Mouse (Mus musculus) intestine, embryonic 16.5 days (tissue): ENCODE measurements around the gene Safb. TPM values are rescaled to one million over a fixed set of nuclear protein-coding genes. Genes with fewer than 3 reads are reported as not detected.
A peak's percentile ranks its signal among the peaks of the same experiment; 100 is the strongest.

ENCODE experiments used
- ATAC-seq: fragments of 200-750 bp; cut with Nextera tagmentation; 2 replicates; pipeline ENCODE4 v1.8.0; 2017; ENCODE audit warnings: moderate TSS enrichment, moderate library complexity
- H3K27ac ChIP-seq: fragments of 300-500 bp; sonication (generic); 2 replicates; pipeline ENCODE4 v1.5.1; 2014; ENCODE audit warnings: mild to moderate bottlenecking, low read length
- H3K27me3 ChIP-seq: fragments of 300-500 bp; sonication (generic); replicated peaks from 2 replicates; pipeline ENCODE4 v1.6.1; 2014; ENCODE audit warnings: low read length, control low read depth, mixed read lengths; ENCODE audit not compliant: control insufficient read depth, insufficient read depth
- H3K36me3 ChIP-seq: fragments of 300-500 bp; sonication (generic); 2 replicates; pipeline ENCODE4 v1.6.1; 2014; ENCODE audit warnings: low read length, control low read depth; ENCODE audit not compliant: control insufficient read depth, insufficient read depth
- H3K4me1 ChIP-seq: fragments of 300-500 bp; sonication (generic); 2 replicates; pipeline ENCODE4 v1.6.1; 2014; ENCODE audit warnings: low read length, control low read depth, mixed read lengths; ENCODE audit not compliant: control insufficient read depth, insufficient read depth
- H3K4me2 ChIP-seq: fragments of 300-500 bp; sonication (generic); 2 replicates; pipeline ENCODE4 v1.6.1; 2014; ENCODE audit warnings: low read depth, low read length, control low read depth
- H3K4me3 ChIP-seq: fragments of 300-500 bp; sonication (generic); 2 replicates; pipeline ENCODE4 v1.5.1; 2014; ENCODE audit warnings: mild to moderate bottlenecking, low read length
- H3K9ac ChIP-seq: fragments of 300-500 bp; sonication (generic); 2 replicates; pipeline ENCODE4 v1.6.1; 2014; ENCODE audit warnings: low read depth, low read length
- H3K9me3 ChIP-seq: fragments of 300-500 bp; sonication (generic); 2 replicates; pipeline ENCODE4 v1.6.1; 2016; ENCODE audit warnings: low read length, control low read depth; ENCODE audit not compliant: control insufficient read depth
- WGBS: fragments of 180-500 bp; shearing (Covaris S2); extraction: QIAGEN DNeasy Blood & Tissue Kit; methylation state at CpG from one replicate; pipeline ENCODE4 v1.1.7; 2014; 5-methylcytosine and 5-hydroxymethylcytosine counted together
- polyA plus RNA-seq: library from polyadenylated mRNA; unstranded; fragments of >200 nt; fragmentation: Nextera tagmentation; extraction: Ambion mirVana; gene quantifications from 2 replicates; pipeline ENCODE4 v1.2.1, GENCODE M21; 2015

The Safb gene
- polyA plus RNA-seq, 1 experiment from 2014 or later: 76.2 TPM

DNA sequence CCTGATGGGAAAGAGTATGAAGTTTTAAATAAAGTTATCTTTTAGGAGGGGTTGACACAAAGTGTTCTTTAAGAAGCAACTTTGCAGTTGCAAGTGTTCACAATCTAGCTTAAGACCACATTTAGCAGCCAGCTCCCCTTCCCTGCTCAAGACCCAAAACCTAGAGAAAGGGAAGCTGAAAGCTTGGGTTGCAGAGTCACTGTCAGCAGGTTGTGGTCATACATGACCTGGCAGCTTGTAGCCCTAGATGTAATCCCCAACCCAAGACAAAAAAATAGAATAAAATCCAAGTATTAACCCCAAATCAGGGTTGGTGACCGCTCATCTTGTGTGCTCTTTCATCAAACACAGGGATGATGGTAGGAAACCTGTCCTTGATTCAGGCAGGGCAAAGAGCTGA is 1.6 kb upstream of the Safb start:
- 76% methylated on average over 1 of the region's 1 CpGs for WGBS
- no peaks in the 10 kb centered on the region for H3K27me3 ChIP-seq
- peak overlapping the region; percentile 93 for H3K9ac ChIP-seq
- H3K36me3 ChIP-seq: peaks cover 9% of the 10 kb centered on the region
- H3K27ac ChIP-seq: no peak overlapping the region
- no peak for ATAC-seq
- peak overlapping the region; percentile 80 for H3K4me3 ChIP-seq
- no peaks in the 10 kb centered on the region for H3K9me3 ChIP-seq
- peaks cover 49% of the 10 kb centered on the region for H3K4me1 ChIP-seq
- H3K4me2 ChIP-seq: peak overlapping the region; percentile 82

DNA sequence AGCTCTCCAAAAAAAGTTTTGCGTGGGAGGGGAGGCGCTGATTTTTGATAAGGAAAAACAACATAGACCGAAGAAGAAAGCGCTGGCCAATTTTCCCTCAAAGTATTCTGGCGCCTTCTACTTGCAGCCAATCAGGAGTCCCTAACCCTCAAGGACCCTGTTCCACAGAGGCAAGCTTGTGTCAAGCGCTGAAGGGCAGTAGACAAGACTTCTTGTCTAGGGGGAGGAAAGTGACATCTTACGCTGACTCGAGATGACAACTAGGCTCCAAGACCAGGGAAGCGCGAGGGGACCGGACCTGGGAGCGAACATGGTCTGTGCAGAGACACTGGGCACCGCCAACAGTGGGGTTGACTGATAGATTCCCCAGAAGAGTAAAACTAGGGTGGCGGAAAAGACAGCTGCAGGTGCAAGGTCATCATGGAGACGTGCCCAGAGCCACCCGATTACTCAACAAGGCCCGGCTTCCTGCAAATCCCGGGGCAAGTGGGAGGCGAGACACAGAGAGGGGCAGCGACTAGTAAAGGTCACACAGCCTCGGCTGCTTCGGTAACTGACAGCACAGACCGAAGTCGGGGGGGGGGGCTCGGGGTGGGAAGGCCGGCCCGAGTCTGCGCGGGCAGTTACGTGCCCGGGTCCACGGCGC is 891 bp upstream of the Safb start:
- peak overlapping the region; percentile 80 for H3K4me3 ChIP-seq
- peak overlapping the region; percentile 82 for H3K4me2 ChIP-seq
- 1% methylated on average over 33 of the region's 33 CpGs for WGBS
- H3K27me3 ChIP-seq: no peaks in the 10 kb centered on the region
- peak overlapping the region; percentile 93 for H3K9ac ChIP-seq
- H3K9me3 ChIP-seq: no peaks in the 10 kb centered on the region
- H3K4me1 ChIP-seq: peaks cover 49% of the 10 kb centered on the region
- peak overlapping the region; percentile 96 for H3K27ac ChIP-seq
- no peak for ATAC-seq
- H3K36me3 ChIP-seq: 0 out of 2 replicates have a peak, but pooled peaks cover 3% of the 10 kb centered on the region

DNA sequence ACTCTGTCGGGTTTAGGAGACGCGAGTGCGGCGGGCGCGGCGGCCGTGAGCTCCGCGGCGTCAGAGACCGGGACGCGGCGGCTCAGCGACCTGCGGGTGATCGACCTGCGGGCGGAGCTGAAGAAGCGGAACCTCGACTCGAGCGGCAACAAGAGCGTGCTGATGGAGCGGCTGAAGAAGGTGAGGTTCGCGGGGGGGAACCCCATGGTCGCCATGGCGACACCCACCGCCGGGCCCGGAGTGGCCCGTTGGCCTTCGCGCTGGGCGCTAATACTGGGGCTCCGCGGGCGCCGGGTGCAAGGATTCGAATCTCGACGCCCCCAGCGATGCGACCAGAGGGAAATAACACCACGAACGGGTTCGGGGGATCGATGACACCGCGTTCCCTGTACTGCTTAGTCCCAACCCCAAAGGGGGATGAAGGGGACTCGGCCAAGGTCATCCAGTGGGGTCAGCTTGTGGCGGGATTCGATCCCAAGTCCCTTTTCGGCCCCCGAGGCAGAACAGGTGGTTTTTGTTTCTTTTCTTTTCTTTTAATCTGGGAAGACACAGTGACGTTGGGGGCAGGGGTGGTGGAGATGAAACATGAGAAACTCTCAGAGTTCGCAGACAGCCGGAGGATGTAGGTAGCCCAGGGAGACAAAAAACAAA is 671 bp downstream of the Safb start:
- WGBS: under 1% methylated on average over 61 of the region's 61 CpGs
- Histone ChIP-seq H3K4me1 (peaks cover 42% of the 10 kb centered on the region), H3K9me3 (no peaks in the 10 kb centered on the region), H3K4me3 (peak overlapping the region; percentile 78), H3K9ac (peak overlapping the region; percentile 88), H3K27me3 (no peaks in the 10 kb centered on the region), H3K4me2 (peak overlapping the region; percentile 67), H3K27ac (peak overlapping the region; percentile 91), H3K36me3 (peaks cover 5% of the 10 kb centered on the region; the same call in 1 of the 2 replicates)
- ATAC-seq: peak; percentile 29

DNA sequence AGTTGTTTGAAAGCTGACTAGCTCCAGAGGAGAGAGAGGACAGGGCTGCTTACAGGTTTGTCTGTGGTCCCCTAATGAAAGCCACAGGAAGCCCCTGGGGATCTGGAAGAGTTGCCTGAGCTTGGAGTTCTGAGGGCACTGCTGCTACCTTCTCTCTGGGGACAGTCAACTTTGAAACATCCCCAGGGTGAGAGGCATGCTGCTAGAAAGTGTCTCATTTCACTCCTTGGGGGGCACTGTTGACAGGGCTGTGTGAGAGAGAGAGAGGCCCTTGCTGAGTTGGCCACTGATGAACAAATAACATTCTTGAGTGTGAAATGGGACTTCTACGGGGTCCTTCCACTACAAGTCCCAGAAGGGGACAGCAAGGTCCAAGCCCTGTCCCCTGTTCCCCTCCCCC is 3.1 kb downstream of the Safb start:
- Histone ChIP-seq H3K36me3 (peaks cover 9% of the 10 kb centered on the region; the same call in 1 of the 2 replicates), H3K4me1 (peaks cover 24% of the 10 kb centered on the region), H3K27ac (no peak overlapping the region), H3K4me3 (no peak overlapping the region), H3K4me2 (no peak overlapping the region), H3K27me3 (no peaks in the 10 kb centered on the region), H3K9ac (no peak overlapping the region), H3K9me3 (no peaks in the 10 kb centered on the region)
- ATAC-seq: no peak
- WGBS: 89% methylated on average over 1 of the region's 1 CpGs

DNA sequence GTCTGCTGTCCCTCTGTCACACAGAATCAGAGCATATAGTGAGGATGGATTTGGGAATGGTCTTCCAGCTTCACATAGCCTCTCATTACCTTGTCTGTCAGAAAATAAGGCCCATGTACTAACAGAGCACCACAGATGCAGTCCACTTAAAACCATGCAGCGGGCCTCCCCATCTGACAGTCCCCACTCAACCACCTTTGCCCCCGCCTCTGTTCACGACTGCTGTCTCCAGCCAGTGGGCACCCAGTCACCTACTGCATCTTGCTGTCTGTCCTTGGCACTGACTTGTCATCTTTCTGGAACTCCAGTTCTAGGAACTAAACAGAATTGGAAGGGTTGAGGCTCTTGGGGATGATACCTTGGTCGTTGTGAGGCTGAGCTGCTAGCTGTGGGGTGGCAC is 4.3 kb downstream of the Safb start:
- no peaks in the 10 kb centered on the region for H3K9me3 ChIP-seq
- H3K27me3 ChIP-seq: no peaks in the 10 kb centered on the region
- peaks cover 14% of the 10 kb centered on the region for H3K36me3 ChIP-seq
- no peak for ATAC-seq
- no peak overlapping the region for H3K4me2 ChIP-seq
- H3K4me1 ChIP-seq: peaks cover 18% of the 10 kb centered on the region
- no peak overlapping the region for H3K4me3 ChIP-seq
- no peak overlapping the region for H3K9ac ChIP-seq
- 91% methylated on average over 4 of the region's 4 CpGs for WGBS
- no peak overlapping the region for H3K27ac ChIP-seq

DNA sequence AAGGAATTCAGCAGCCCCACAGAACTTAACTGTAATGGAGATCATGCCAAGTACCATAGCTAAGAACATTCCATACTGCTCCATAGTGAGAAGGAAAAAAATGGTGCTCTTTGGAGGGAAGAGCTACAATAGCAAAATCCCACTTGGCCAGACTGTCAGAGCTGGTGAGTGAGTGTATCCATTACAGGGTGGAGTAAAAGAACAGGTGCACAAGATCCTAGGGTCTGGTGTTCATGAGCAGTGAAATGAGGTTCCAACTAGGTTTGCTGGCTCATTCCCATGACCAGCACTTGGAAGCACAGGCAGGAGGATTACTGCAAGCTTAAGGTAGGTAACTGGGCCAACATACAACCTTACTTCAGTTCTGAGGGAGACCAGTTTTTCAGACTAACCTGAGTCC is 7.9 kb downstream of the Safb start:
- Histone ChIP-seq H3K9ac (no peak overlapping the region), H3K4me1 (0 out of 2 replicates have a peak, but pooled peaks cover 2% of the 10 kb centered on the region), H3K4me2 (no peak overlapping the region), H3K27me3 (no peaks in the 10 kb centered on the region), H3K36me3 (peaks cover 34% of the 10 kb centered on the region), H3K9me3 (no peaks in the 10 kb centered on the region), H3K27ac (no peak overlapping the region), H3K4me3 (no peak overlapping the region)
- no peak for ATAC-seq

DNA sequence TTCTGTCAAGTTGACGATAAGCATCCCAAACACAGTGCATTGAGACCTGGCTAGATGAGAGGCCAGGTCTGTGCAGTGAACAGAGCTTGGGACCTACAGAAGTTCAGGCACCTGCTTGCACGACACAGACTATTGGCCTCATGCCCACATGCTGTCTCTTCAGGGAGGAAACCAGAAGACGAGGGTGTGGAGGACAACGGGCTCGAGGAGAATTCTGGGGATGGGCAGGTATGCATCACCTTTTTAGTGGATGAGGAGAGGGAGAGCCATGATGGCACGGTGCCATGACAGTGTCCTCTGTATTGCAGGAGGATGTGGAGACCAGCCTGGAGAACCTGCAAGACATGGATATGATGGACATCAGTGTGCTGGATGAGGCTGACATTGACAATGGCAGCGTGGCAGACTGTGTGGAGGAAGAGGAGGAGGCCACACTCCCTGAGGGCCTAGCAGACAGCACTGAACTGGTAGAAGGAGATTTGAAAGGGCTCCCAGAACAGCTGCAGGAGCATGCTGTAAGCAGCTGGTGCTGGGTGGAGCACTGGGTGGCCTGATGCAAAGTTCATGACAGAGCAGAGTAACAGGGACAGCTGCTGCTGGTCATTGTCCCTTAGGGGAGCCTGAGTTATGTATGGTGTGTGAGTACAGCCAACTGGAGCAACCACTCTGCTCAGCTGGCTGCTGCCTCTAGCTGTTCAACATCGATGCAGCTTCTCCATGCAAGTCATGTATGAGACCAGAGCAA is 9.1 kb downstream of the Safb start:
- Histone ChIP-seq H3K27ac (no peak overlapping the region), H3K4me2 (no peak overlapping the region), H3K9ac (no peak overlapping the region), H3K9me3 (no peaks in the 10 kb centered on the region), H3K36me3 (peaks cover 41% of the 10 kb centered on the region), H3K27me3 (no peaks in the 10 kb centered on the region), H3K4me1 (no peaks in the 10 kb centered on the region), H3K4me3 (no peak overlapping the region)
- 77% methylated on average over 8 of the region's 8 CpGs for WGBS
- ATAC-seq: 0 out of 2 replicates have a peak, but pooled peaks have one; percentile 19

DNA sequence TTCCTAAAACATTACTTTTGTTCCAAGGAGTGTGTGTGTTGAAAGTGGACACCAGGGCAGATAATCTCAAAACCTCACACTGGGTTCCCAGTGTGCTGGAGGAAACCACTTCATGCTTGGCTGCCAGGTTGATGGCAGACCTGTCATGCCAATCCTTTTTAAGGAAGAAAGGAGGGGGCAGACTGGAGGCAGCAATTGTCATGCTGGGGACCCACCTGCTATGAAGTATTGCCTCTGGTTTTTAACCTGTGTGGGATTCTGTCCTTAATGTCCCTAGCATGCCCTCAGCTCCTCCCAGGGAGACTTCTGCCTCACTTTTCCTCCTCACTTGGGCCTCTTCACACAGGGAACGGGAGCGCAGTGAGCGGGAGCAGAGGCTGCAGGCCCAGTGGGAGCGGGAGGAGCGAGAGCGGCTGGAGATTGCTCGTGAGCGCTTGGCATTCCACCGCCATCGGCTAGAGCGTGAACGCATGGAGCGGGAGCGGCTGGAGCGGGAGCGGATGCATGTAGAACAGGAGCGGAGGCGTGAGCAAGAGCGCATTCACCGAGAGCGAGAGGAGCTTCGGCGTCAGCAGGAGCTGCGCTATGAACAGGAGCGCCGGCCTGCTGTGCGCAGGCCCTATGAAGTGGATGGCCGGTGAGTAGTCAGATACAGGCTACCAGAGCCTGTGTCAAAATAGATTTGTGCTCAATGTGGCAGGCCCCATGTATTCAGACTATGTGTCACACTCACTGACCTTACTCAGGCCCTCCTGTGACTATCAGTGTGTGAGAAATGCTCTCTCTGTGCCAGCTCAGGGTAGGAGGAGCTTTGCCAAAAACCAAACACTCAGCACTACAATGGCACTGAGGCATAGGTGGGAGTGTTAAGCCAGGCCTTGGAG is 18.8 kb downstream of the Safb start:
- Histone ChIP-seq H3K36me3 (peaks cover 56% of the 10 kb centered on the region), H3K4me3 (no peak overlapping the region), H3K9me3 (no peaks in the 10 kb centered on the region), H3K27ac (no peak overlapping the region), H3K4me1 (peaks cover 8% of the 10 kb centered on the region), H3K9ac (no peak overlapping the region), H3K27me3 (no peaks in the 10 kb centered on the region), H3K4me2 (no peak overlapping the region)
- 94% methylated on average over 28 of the region's 28 CpGs for WGBS
- ATAC-seq: no peak

DNA sequence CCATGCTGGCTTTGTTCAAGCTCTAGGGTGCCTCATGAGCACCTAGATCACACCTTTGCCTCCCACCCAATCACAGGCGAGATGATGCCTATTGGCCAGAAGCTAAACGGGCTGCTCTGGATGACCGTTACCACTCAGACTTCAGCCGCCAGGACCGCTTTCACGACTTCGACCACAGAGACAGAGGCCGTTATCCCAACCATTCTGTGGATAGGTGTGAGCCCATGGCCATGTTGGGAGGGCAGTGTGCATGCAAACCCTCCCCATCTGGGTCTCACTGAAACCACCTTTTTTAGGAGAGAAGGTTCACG is 19.4 kb downstream of the Safb start:
- no peak for ATAC-seq

More for the DNA sequence above, 19.4 kb downstream of the Safb start:
- H3K36me3 ChIP-seq: peaks cover 56% of the 10 kb centered on the region
- H3K4me1 ChIP-seq: peaks cover 12% of the 10 kb centered on the region
- no peaks in the 10 kb centered on the region for H3K27me3 ChIP-seq
- H3K9ac ChIP-seq: no peak overlapping the region
- no peak overlapping the region for H3K27ac ChIP-seq
- no peak overlapping the region for H3K4me2 ChIP-seq
- no peak overlapping the region for H3K4me3 ChIP-seq
- 88% methylated on average over 9 of the region's 9 CpGs for WGBS
- H3K9me3 ChIP-seq: no peaks in the 10 kb centered on the region
